Mouse (Mus musculus) cerebellum, adult 2 months (tissue): ENCODE results near the gene Rapgef2.

ENCODE experiments used
- CTCF ChIP-seq: fragments of 200-500 bp; IDR thresholded peaks from 2 replicates; pipeline ENCODE4 v1.5.1; 2011; ENCODE audit warnings: low read depth, mild to moderate bottlenecking, control low read depth, low read length, moderate library complexity, borderline replicate concordance; ENCODE audit not compliant: insufficient read depth
- POLR2A ChIP-seq: fragments of 200-500 bp; IDR thresholded peaks from 2 replicates; pipeline ENCODE4 v1.6.1; 2011; ENCODE audit warnings: low read length, control low read depth, borderline replicate concordance; ENCODE audit not compliant: insufficient read depth

DNA sequence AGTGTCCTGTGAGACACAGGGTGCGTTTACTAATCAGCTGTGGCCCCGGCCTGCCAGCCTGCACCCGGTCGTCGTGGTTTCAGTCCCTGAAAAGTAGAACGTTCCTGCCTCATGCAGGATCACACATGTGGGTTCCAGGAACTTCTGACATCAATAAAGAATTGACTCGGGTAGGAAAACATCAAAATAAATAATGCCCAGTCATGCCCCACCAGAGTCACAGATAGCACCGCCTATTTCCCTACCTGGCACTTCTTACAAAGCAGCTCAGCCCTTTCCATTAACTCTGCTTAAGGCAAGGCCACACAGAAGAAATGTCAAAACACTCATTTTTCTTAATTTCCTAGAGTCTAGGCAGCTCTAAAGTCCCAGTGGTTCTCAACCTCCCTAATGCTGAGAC lies 44.0 kb downstream of the Rapgef2 start:
- TF ChIP-seq CTCF (no peak), POLR2A (no peak)
